Mouse (Mus musculus) MEL (cell line): ENCODE measurements at regions not wholly inside any gene's neighbourhood (a gene's known extent, or its start where the extent isn't known, plus 50 kb on each side); places are given as distances from the start of the nearest gene placed in this dataset.

Source experiments
- CTCF ChIP-seq, 3 experiments: IDR thresholded peaks in 2 of 3; conservative IDR thresholded peaks in 1 of 3; 2 replicates each; pipeline ENCODE4 v1.5.1; 2011 to 2012; ENCODE audit warnings: low read length in 3 of 3, low read depth in 2 of 3, mild to moderate bottlenecking in 2 of 3, improper control_type of control experiment in 1 of 3, inconsistent platforms in 1 of 3, mixed read lengths in 1 of 3, moderate library complexity in 1 of 3; ENCODE audit not compliant: control insufficient read depth in 1 of 3, insufficient read depth in 1 of 3, poor library complexity in 1 of 3, severe bottlenecking in 1 of 3
- EP300 ChIP-seq, 2 experiments: IDR thresholded peaks; 2 replicates each; pipeline ENCODE4 v1.6.1; 2011; ENCODE audit warnings: improper control_type of control experiment in 2 of 2, low read length in 2 of 2, low read depth in 1 of 2, mild to moderate bottlenecking in 1 of 2
- GATA1 ChIP-seq: IDR thresholded peaks from 2 replicates; pipeline ENCODE4 v1.6.1; 2011; ENCODE audit warnings: low read depth, low read length, improper control_type of control experiment
- TAL1 ChIP-seq: IDR thresholded peaks from 2 replicates; pipeline ENCODE4 v1.6.1; 2012; ENCODE audit warnings: mild to moderate bottlenecking, inconsistent platforms, low read length, moderate library complexity, mixed read lengths
- TBP ChIP-seq: IDR thresholded peaks from 2 replicates; pipeline ENCODE4 v1.8.0; 2011; ENCODE audit warnings: low read depth, low read length, improper control_type of control experiment
- ZC3H11A ChIP-seq: IDR thresholded peaks from 2 replicates; pipeline ENCODE4 v1.6.1; 2012; ENCODE audit warnings: low read depth, mild to moderate bottlenecking, inconsistent platforms, low read length, improper control_type of control experiment

- TF ChIP-seq ZC3H11A (no peak), EP300 (IDR thresholded peaks at IDR 0.05; ENCODE audit: low read depth in 1 of 2, low read length in 2 of 2) (no peak), TBP (no peak), CTCF (IDR thresholded peaks at IDR 0.05 in 2 of 3, conservative IDR thresholded peaks at IDR 0.05 in 1 of 3; ENCODE audit: control insufficient read depth in 1 of 3, insufficient read depth in 1 of 3, low read depth in 2 of 3, low read length in 3 of 3, poor library complexity in 1 of 3, severe bottlenecking in 1 of 3) (no peak), GATA1 (no peak), TAL1 (no peak)
These were observed 85.2 kb upstream of the Tmem150c start for GRCm38 (mm10) chr5:100244811-100245210.
